Mouse (Mus musculus) left cerebral cortex, postnatal 14 days (tissue): Measurements from ENCODE around the gene Zp2. TPM values are rescaled to one million over a fixed set of nuclear protein-coding genes. Genes with fewer than 3 reads are reported as not detected.

ENCODE experiments used
- DNase-seq, 2 experiments: peaks; one replicate each; pipeline ENCODE4 v3.0.0; 2021 to 2022; ENCODE audit warnings: low spot score in 2 of 2, mixed read lengths in 1 of 2
- intact Hi-C: fragments of 180-260 bp; cut with DNase I; formaldehyde crosslinking; loops from one replicate; pipeline ENCODE4 v1.15.1; 2025
- long read RNA-seq, 2 experiments: library from polyadenylated mRNA; stranded (forward); transcript quantifications; one replicate each; pipeline ENCODE4 v2.0.0; 2021
- total RNA-seq, 2 experiments: library from RNA; stranded (reverse); gene quantifications; 2 replicates each; pipeline ENCODE4 v1.2.3; 2021

The Zp2 gene
- total RNA-seq, result under 1 TPM; 0.15 to 0.53 TPM
- long read RNA-seq, experiment 1, result 0 reads
- long read RNA-seq, experiment 2, result 0 reads

GRCm38 (mm10) chr7:120145191-120145590 lies at the start of gene Zp2:
TSS of gene Zp2 (minus strand) at chr7:120145291.
- intact Hi-C loops, result no loop called here

GRCm38 (mm10) chr7:120192816-120193215 lies 47.7 kb upstream of the Zp2 start:
- DNase-seq, result no peak
- intact Hi-C loops, result no loop called here

More at GRCm38 (mm10) chr7:120145191-120145590, at the start of gene Zp2:
- DNase-seq, result no peak

DNA sequence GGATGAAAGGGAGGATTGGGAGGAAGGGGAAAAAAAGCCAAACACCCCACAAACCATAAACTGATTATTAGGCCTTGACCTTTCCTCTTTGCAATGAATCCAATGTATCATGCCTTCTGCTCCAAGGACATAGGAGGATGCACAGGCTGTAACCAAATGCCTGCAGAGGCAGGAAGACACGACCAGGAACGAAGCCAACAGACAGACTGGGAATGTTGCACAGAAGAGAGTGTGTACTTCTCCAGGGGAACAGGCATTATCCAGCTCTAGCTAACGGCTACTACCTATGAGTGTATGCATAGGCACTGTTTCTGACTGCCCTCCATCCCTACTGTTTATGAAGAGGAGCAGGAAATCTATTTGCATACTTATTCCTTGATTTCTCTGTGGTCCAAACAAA lies 47.1 kb upstream of the Zp2 start:
- no peak for DNase-seq
- intact Hi-C loops, result no loop called here

GRCm38 (mm10) chr7:120190150-120190665 lies 45.1 kb upstream of the Zp2 start:
- intact Hi-C loops, result no loop called here
- no peak for DNase-seq

GRCm38 (mm10) chr7:120189369-120190149 lies 44.5 kb upstream of the Zp2 start:
- DNase-seq, result no peak
- intact Hi-C loops, result no loop called here

GRCm38 (mm10) chr7:120188946-120189345 lies 43.9 kb upstream of the Zp2 start:
- intact Hi-C loops, result no loop called here
- no peak for DNase-seq

DNA sequence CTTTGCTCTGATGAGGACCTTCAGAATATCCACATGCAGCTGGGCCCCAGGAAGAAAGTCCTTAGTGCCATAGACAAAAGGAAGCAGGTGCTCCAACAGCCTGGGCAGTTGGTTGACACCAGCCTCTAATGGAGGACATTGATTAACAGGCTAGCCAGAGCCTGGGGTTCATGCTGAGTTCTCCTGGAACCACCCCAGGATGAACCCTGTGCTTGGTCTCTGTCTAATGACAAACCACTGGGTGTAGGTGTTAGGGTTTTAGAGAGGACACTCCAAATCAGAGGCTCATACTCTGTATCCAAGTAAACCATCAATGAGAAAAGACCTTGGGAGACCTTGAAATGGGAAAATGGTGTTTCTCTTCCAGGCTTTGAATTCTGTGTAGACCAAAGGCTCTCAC lies 37.8 kb upstream of the Zp2 start:
- no peak for DNase-seq
- intact Hi-C loops, result no loop called here

DNA sequence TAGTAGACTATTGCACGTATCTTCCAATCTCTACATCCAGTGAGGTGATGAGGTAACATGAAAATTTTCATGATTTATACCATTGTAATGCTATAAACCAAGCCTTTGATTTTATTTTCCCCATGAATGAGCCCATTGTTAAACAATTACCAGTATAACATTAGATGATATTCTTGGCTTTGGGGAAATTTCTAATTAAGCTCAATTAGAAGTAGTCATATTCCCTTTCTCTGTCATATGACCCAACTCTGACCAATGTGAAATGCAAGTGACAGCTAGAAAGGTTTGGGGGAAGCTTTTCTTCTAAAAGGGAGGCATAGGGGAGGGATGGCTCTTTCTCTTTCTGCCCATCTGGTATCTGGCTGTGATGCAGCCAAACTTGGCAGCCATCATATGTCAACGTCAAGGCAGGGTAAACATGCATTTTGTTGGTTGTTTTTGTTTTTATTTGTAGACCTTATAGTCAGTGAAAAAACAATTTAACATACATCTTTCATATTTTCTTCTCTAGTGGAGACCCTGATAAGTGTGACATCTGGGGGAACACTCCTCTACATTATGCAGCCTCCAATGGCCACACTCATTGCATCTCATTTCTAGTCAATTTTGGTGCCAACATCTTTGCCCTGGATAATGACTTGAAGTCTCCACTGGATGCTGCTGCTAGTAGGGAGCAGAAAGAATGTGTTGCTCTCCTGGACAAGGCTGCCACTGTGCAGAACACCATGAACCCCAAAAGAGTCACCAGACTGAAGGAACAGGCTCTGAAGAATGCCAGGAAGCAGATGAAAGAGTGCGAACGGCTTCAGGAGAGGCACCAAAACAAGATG lies 36.5 kb upstream of the Zp2 start:
- intact Hi-C loops, result no loop called here
- DNase-seq, result no peak

- intact Hi-C loops, result no loop called here
- DNase-seq, result no peak
These were observed 35.5 kb upstream of the Zp2 start for GRCm38 (mm10) chr7:120180547-120180946.

DNA sequence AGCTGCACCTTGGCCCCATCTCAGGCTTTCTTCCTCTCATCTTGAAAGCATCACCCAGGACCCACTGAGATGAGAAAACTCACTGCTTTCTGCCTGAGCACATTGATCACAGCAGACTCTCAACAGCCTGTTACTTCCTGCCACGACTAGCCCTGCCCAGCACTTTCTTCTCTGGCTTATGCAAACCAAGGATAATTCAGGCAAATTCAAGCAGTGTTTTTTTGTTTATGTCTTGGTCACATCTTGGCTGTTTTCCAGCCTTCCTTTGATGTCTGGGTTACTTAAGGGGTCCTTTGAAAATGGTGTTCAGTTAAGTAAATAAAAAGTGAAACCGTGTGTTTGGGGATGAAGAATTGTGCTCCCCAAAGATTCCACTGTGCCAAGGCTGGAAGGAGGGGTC lies 33.8 kb upstream of the Zp2 start:
- no peak for DNase-seq
- intact Hi-C loops, result no loop called here

DNA sequence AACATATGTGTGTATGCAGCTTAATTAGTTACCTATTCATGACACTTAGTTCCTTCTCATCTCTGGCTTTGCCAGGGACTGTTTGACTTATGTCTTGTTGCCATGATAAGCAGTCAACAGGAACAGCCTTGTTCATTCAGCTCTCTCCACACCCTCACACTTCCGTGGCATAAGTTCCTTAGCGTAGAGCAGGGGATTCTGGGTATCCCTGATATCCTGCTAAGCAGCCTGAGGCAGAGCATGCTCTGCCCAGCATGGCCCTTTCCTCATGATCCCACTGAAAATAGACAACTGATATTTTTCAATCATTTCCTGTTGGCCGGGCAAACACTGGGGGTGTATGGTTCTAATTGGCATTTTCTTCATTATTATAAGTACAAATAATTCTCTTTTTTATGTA lies 32.5 kb upstream of the Zp2 start:
- intact Hi-C loops, result no loop called here

DNA sequence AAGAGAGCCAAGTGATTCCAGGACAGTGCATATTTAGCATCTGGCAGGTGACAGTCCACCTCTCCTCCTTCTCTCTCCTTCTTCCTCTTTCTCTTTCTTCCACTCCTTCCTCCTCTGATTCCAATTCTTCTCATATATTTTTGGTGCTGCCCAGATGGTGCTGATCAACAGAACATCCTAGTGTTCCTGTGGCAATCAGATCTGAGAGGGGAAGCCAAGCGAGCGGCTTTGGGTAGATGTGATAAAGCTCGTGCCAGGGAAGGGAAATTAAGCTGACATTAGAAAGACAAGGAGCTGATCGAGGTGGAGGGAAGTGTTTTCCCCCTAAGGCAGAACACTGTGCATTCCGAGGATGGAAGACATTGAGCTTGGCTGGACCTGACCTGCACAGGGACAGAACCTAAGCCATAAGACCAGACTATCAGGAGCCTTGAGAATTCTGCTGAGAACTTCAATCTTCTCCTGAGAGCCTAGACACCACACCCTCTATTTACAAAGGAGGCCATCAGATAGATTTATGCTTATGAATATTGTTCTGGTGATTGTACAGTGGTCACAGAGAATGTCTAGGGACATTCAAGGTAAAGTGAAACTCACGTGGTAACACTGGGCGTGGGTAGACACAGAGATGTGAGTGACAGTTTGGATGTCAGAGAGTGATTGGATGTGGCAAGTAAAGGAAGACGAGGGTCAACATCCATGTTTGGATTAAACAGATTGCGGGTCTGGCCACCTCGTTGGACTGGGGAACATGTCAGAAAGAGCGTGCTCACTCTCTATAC lies 29.8 kb upstream of the Zp2 start:
- DNase-seq, result no peak
- intact Hi-C loops, result no loop called here

More for the DNA sequence above, 32.5 kb upstream of the Zp2 start:
- DNase-seq, result no peak

DNA sequence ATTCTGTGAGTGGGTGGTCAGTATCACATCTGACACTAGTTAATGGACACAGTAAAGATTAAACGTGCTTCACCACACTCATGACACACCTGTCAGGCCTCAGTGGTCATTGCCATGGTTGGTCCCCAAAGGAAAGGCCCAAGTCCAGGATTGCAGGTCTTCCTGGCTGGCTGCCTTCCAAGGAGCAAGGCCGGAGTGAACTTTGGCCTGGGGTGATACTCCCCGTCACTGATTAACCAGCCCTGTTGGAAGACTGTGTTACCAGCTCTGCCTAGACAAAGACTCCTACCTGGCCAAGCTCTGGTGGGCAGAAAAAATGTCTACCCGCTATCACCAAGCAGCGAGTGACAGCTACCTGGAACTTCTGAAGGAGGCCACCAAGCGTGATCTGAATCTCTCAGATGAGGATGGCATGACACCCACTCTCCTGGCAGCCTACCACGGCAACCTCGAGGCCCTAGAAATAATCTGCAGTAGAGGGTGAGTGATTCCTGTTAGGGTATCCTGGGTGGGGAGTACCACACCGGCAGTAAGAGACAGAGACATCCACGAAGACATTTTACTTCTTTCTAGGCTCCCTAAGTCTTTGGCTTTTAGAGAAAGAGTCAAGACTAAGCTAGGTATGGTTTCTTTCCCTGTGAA lies 28.6 kb upstream of the Zp2 start, which contains the start of gene Anks4b:
Gene Anks4b, plus strand, starts transcription at position 256 of the 642 bp plus-strand sequence.
- intact Hi-C loops, result no loop called here
- no peak for DNase-seq

DNA sequence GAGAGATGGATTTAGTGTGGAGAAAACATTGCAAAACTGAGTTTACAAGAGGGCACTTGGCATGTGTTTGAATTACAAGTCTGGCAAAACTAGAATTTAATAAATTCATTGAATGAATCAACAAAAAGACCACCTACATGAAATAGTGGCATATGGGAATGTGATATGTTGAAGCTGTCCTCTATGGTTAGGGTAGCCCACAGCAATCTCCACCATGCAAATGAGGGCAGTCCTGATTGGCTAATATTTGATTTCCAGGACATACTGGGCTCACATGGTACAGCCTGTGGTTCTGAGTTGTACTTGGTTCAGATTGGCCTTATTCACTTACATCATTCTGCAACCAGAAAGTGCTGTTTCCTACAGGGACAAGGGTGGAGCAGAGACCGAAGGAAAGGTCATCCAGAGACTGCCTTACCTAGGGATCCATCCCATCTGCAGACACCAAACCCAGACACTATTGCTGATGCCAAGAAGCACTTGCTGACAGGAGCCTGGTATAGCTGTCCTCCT lies 27.2 kb upstream of the Zp2 start:
- intact Hi-C loops, result no loop called here
- DNase-seq, result no peak

- DNase-seq, result no peak
- intact Hi-C loops, result no loop called here
These were observed 18.6 kb upstream of the Zp2 start for GRCm38 (mm10) chr7:120163581-120164251.

DNA sequence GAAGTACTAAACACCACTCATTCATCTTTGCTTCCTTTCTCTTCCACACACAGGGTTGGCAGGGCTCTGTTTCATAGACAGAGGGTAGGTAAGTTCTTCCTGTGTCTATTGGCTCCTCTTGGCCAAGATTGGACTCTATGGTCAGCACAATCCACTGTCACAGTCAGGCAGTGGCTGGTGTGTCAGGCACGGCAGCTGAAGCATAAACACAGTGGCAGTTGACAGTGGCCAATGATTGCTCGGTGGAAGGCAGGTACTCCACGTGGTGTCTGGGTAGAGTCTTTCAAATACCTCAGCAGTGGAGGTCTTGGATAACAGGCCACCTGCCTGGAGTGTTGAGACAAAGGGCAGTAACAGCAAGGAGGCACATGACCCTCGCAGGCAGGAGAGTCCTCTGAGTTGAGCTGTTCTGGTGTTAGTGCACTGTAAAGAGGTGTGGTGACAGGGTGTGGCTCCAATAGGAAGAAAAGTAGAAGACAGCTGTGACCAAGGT lies 13.1 kb upstream of the Zp2 start:
- intact Hi-C loops, result no loop called here
- DNase-seq, result no peak

- DNase-seq, result peak; percentile 13 to 37
- intact Hi-C loops, result no loop called here
These were observed 12.5 kb upstream of the Zp2 start for GRCm38 (mm10) chr7:120157575-120158061.

GRCm38 (mm10) chr7:120156841-120157409 lies 11.8 kb upstream of the Zp2 start:
- intact Hi-C loops, result no loop called here
- DNase-seq, result peak in 1 of 2 experiments; percentile 62
